Mouse (Mus musculus) heart, postnatal 4 days (tissue): ENCODE measurements at regions not wholly inside any gene's neighbourhood (a gene's known extent, or its start where the extent isn't known, plus 50 kb on each side); places are given as distances from the start of the nearest gene placed in this dataset.
A peak's percentile ranks its signal among the peaks of the same experiment; 100 is the strongest.

Experiments
- DNase-seq: peaks from one replicate; pipeline ENCODE4 v3.0.0; 2021

DNA sequence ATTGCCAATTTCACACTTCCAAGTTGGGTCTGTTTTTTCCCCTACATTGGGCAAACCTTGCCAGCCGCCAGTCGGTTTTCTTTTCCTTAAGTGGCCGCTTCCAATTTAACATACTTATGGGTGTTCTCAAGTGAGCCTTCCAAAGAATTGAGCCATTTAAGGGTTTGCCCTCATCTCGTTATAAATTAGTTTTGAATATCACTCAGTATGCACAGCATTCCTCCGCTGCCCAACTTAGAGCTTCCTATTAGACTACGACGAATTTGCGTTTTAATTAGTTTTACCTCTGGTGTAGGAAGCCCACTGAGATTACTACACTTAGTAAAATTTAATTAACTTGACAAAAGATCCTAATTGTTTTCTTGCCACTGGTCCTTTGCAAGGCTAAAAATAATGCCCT, 209.9 kb downstream of the Cdh11 start:
- DNase-seq, result no peak

DNA sequence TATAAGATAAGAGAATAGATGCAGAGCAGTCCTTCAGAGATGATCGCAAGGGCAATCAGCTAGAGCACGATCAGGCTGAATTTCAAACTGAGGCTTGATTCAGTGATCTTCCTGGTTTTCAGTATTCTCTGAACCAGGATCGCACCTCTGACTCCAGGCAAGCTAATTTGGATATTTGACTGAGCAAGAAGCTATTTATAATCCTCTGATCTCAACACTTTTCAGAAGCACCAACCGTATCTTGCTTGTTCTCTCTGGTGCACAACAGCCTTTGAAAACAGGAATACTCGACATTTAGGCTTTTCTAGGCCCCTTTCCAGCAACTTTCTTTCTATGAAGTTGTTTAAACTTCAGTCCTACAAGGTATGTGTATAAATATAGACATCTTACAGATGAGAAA, 217.7 kb downstream of the Cdh11 start:
- no peak for DNase-seq

- DNase-seq, result peak; percentile 21
Observed at GRCm38 (mm10) chr8:102554213-102554612, 231.2 kb downstream of the Cdh11 start.

GRCm38 (mm10) chr8:102553348-102553935, 232.0 kb downstream of the Cdh11 start:
- peak; percentile 26 for DNase-seq

DNA sequence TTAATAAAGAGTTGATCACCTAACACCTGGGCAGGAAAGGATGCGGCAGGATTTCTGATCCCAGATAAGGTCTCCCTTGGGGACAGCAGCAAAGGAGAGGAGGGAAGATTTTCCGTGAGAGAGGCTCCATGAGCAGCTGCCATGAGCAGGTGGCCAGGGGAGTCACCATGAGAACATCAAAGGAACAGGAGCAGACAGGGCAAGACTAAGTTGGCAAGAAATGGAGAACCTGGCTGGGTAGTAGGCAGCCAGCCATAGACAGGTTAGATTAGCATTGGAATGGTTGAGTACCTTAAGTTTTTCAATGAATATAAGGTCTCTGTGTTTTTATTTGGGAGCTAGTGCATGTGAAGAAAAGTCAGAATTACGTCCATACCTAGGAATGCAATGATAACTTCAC, 246.6 kb downstream of the Cdh11 start:
- no peak for DNase-seq

- DNase-seq, result no peak
Observed at GRCm38 (mm10) chr8:102538068-102538467, 247.4 kb downstream of the Cdh11 start.

- DNase-seq, result no peak
Observed at GRCm38 (mm10) chr8:102518446-102518845, 267.0 kb downstream of the Cdh11 start.

- peak; percentile 28 for DNase-seq
Observed at GRCm38 (mm10) chr8:102515748-102516147, 269.7 kb downstream of the Cdh11 start.

- no peak for DNase-seq
Observed at GRCm38 (mm10) chr8:102514805-102515424, 270.5 kb downstream of the Cdh11 start.

- DNase-seq, result no peak
Observed at GRCm38 (mm10) chr8:102500751-102501150, 284.7 kb downstream of the Cdh11 start.

GRCm38 (mm10) chr8:102500202-102500601, 285.2 kb downstream of the Cdh11 start:
- DNase-seq, result no peak

DNA sequence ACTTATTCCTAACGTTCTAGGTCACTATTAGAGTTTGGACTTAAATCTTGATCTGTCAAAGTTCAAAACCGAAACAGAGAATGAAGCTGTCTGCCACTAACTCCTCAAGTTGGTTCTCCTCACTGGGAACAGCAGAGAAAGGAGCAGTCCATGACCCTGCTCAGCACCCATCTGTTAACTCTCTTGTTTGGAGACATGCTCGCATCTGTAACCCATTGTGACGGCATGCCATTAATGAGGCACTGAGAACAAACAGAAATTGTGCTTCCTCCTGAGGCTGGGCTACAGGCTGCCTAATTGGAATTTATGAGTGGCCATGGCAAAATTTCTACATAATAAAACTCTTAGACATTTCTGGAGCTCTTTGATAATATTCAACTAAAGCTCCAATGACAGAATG, 286.4 kb downstream of the Cdh11 start:
- DNase-seq, result no peak

GRCm38 (mm10) chr8:102497160-102497559, 288.3 kb downstream of the Cdh11 start:
- no peak for DNase-seq

GRCm38 (mm10) chr8:102496698-102497097, 288.7 kb downstream of the Cdh11 start:
- DNase-seq, result no peak

GRCm38 (mm10) chr8:102496021-102496420, 289.4 kb downstream of the Cdh11 start:
- no peak for DNase-seq

- no peak for DNase-seq
Observed at GRCm38 (mm10) chr8:102491015-102491414, 294.4 kb downstream of the Cdh11 start.

DNA sequence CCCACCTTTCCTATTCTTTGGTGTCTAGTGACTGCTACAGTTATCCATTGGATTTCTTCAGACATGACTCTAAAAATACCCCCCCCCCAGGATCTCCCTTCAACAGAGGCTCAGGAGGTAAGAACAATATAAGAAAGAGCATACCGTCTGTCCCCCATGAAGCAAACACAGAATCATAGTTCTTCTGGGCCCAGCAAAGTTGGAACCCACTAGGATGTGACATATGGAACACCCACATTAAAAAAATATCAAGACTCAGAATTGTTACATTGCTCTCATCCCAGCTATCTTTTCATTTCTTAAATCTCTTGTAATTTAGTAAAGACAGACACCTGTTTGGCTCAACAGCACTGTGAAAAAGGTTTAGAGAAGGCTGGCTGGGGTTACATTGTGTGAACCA, 297.2 kb downstream of the Cdh11 start:
- DNase-seq, result no peak

- no peak for DNase-seq
Observed at GRCm38 (mm10) chr8:102487796-102488195, 297.6 kb downstream of the Cdh11 start.

DNA sequence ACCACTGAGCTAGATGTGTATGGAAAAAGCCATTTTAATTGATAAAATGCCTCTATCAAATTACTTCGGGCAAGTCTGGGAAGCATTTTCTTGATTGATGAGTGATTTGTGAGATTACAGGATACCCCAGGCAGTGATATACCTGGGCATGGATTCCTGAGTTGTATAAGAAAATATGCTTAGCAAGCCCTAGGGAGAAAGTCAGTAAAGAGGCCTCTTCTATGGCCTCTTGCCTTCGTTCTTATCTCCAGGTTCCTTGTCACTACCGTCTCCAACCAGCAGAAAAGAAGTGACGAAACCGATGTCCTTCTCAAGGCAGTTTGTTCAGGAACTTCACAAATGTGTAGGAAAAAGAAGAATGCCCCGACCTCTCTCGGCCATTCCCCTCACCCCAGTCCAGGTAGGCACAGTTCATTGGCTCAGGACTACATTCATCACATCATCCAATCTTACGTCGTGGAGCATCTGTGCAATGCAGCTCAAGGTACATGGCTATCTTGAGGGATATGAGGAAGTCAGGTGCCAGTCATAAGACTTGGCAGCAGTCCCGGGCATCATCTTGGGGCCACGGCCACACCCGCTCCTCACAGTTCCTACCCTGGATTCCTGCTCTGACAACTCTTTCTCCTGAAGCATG, 310.2 kb downstream of the Cdh11 start:
- DNase-seq, result no peak

- no peak for DNase-seq
Observed at GRCm38 (mm10) chr8:102474192-102474591, 311.2 kb downstream of the Cdh11 start.

DNA sequence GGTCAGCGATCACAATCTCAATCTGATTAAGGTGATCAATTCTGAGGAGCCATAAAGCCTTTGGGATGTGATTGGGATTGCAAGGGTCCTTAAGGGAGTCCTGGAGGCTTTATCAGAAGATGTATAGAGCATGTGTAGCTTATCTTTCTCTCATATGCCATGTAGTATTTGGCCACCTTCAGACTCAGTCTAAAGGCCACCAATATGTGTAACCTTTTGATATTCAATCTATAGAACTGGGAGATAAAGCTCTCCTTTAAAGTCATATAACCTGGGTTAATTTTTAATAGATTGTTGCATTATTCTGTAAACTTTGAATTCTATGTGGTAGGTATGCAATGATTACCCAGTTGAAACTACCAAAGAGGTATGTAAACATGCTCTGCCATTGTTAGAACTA, 314.1 kb downstream of the Cdh11 start:
- no peak for DNase-seq

GRCm38 (mm10) chr8:102462601-102463000, 322.8 kb downstream of the Cdh11 start:
- no peak for DNase-seq

- DNase-seq, result no peak
Observed at GRCm38 (mm10) chr8:102443006-102443405, 342.4 kb downstream of the Cdh11 start.

DNA sequence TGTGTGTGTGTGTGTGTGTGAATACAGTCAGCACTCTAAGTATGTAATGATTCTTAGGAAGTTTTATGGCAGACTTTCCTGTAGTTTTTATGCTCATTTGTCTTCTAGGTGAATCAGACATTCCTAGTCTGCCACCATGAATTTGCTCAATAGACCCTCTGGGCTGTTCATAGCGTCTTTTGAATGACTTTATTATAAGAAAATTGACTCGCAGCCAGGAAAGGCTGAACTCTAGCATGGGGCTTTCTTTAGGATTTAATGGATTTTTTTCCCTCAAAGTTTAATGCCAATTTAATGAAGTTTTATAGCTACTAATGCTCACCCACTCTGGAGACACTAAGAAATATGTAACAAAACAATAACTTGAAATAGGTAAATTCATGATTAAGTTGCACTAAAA, 363.6 kb downstream of the Cdh11 start:
- no peak for DNase-seq
